Mouse (Mus musculus): ENCODE data around the gene Sri. TPM values are rescaled to one million over a fixed set of nuclear protein-coding genes. Genes with fewer than 3 reads are reported as not detected.
A peak's percentile ranks its signal among the peaks of the same experiment; 100 is the strongest.
"Not testable (repeated sequence)": the region's sequence is repeated elsewhere in the genome, so short reads cannot be mapped to it uniquely, and the experiment has no call there.

The Sri gene
- polyA plus RNA-seq (2015; fragmentation: Nextera tagmentation; extraction: Ambion mirVana) = 293 and 299 TPM in 2 replicates

GRCm38 (mm10) chr5:8045855-8046254 lies at the start of gene Sri:
Gene Sri, plus strand, starts transcription at chr5:8046078.
- no peaks in the 10 kb centered on the region for H3K4me1 ChIP-seq
- 51% methylated on average over 6 of the region's 6 CpGs for WGBS
- peak; percentile 81; the same call in 1 of the 2 replicates for ATAC-seq (ENCODE audit: borderline replicate concordance, extremely low read depth, low FRiP score, low TSS enrichment)
- no peak within 1 kb of the TSS for H3K9ac ChIP-seq
- H3K27me3 ChIP-seq = no peaks in the 10 kb centered on the region
- no peak within 1 kb of the TSS for H3K4me2 ChIP-seq
- no peaks in the 10 kb centered on the region for H3K9me3 ChIP-seq
- no peak within 1 kb of the TSS for H3K4me3 ChIP-seq
- no peak within 1 kb of the TSS for H3K27ac ChIP-seq
- H3K36me3 ChIP-seq = no peaks in the 10 kb centered on the region

GRCm38 (mm10) chr5:7996401-7997044 lies 49.4 kb upstream of the Sri start:
- Histone ChIP-seq H3K4me1 (no peaks in the 10 kb centered on the region), H3K36me3 (no peaks in the 10 kb centered on the region), H3K4me2 (no peak overlapping the region), H3K9me3 (no peaks in the 10 kb centered on the region), H3K27ac (no peak overlapping the region), H3K4me3 (no peak overlapping the region), H3K27me3 (no peaks in the 10 kb centered on the region), H3K9ac (no peak overlapping the region)
- no peak for ATAC-seq (ENCODE audit: borderline replicate concordance, extremely low read depth, low FRiP score, low TSS enrichment)
- 40% methylated on average over 8 of the region's 8 CpGs for WGBS

DNA sequence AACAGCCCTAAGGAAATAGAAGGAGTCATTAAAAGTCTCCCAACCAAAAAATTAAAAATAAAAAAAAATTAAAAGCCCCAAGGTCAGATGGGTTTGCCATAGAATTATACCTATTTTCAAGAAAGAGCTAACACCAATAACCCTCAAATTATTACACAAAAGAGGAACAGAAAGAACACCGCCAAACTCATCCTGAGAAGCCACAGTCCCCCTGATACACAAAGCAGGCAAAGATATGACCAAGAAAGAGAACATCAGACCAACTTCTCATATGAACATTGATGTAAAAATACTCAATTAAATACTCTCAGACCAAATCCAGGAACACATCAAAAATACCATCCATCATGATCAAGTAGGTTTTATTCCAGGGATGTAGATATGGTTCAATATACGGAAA lies 48.8 kb upstream of the Sri start:
- Histone ChIP-seq H3K4me3 (no peak overlapping the region), H3K27me3 (no peaks in the 10 kb centered on the region), H3K9ac (no peak overlapping the region), H3K36me3 (no peaks in the 10 kb centered on the region), H3K4me1 (no peaks in the 10 kb centered on the region), H3K4me2 (no peak overlapping the region), H3K27ac (no peak overlapping the region), H3K9me3 (no peaks in the 10 kb centered on the region)
- no peak for ATAC-seq (ENCODE audit: borderline replicate concordance, extremely low read depth, low FRiP score, low TSS enrichment)
- 84% methylated on average over 2 of the region's 2 CpGs for WGBS

GRCm38 (mm10) chr5:8000466-8000865 lies 45.4 kb upstream of the Sri start:
- ATAC-seq (ENCODE audit: borderline replicate concordance, extremely low read depth, low FRiP score, low TSS enrichment) = no peak
- Histone ChIP-seq H3K36me3 (no peaks in the 10 kb centered on the region), H3K27ac (no peak overlapping the region), H3K27me3 (no peaks in the 10 kb centered on the region), H3K4me1 (no peaks in the 10 kb centered on the region), H3K4me3 (no peak overlapping the region), H3K4me2 (no peak overlapping the region), H3K9me3 (no peaks in the 10 kb centered on the region), H3K9ac (no peak overlapping the region)
- WGBS = 73% methylated on average over 10 of the region's 10 CpGs

DNA sequence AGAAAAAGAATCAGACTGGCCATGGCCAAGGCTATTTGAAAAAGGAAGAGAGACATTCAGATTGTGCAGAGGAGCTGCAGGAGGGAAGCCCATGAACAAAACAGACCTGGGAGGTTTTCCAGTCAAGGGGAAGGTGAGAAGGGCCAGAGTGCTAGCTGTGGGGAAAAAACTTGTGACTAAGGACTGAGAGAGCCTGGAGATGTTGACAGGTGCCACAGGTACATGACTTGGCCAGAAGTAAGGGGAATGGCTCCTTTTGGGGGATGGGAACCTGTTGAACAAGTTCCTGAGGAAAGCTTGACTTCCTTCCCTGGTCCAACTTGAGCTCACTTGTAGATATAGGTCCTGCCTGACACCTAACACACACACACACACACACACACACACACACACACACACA lies 43.1 kb upstream of the Sri start:
- no peak overlapping the region for H3K4me3 ChIP-seq
- H3K4me2 ChIP-seq = no peak overlapping the region
- no peaks in the 10 kb centered on the region for H3K36me3 ChIP-seq
- H3K9me3 ChIP-seq = no peaks in the 10 kb centered on the region
- no peak for ATAC-seq (ENCODE audit: borderline replicate concordance, extremely low read depth, low FRiP score, low TSS enrichment)
- no peaks in the 10 kb centered on the region for H3K4me1 ChIP-seq
- H3K27me3 ChIP-seq = no peaks in the 10 kb centered on the region
- H3K9ac ChIP-seq = no peak overlapping the region
- no peak overlapping the region for H3K27ac ChIP-seq

DNA sequence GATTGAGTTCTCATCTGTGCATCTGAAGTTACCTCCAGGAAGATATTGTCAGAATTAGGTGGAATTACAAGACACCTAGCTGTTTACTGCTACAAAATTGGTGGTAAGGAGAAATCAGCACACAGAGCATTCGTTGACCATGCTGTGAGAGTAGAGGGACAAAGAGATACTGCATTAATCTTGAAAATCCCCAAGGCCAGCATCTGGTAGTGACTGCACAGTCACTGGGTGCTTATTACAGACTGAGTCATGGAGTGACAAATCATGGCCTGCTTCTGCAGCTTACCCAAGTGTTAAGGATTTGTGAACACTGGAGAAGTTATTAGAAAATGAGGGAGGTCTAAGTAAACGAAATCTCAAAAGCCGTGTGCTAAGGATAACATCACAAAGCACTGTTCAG lies 32.6 kb upstream of the Sri start:
- WGBS = 56% methylated on average over 3 of the region's 3 CpGs
- Histone ChIP-seq H3K9ac (no peak overlapping the region), H3K4me1 (no peaks in the 10 kb centered on the region), H3K4me2 (no peak overlapping the region), H3K9me3 (no peaks in the 10 kb centered on the region), H3K4me3 (no peak overlapping the region), H3K27ac (no peak overlapping the region), H3K36me3 (no peaks in the 10 kb centered on the region), H3K27me3 (no peaks in the 10 kb centered on the region)
- ATAC-seq (ENCODE audit: borderline replicate concordance, extremely low read depth, low FRiP score, low TSS enrichment) = no peak

DNA sequence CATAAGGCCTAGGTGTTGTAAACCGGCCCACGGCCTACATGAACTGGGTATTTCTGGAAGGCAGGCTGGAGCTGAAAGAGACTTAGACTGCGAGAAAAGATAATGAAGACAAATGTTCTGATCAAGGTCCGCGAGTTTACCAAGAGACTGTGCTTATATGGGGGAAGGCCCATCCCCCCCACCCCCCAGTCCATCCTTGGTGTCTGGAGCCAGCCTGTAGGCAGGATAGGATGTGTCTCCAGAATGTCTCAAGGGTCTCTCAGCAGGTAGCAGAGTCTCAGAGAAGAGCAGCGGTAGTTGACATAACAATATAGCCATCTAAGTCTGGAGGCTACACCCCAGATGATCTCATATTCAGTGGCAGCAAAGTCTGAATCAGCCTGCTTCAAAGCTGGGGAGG lies 11.3 kb upstream of the Sri start:
- not testable (repeated sequence) for ATAC-seq (ENCODE audit: borderline replicate concordance, extremely low read depth, low FRiP score, low TSS enrichment); H3K27me3 ChIP-seq; H3K9me3 ChIP-seq; H3K36me3 ChIP-seq; H3K4me2 ChIP-seq; H3K9ac ChIP-seq; H3K4me3 ChIP-seq; H3K4me1 ChIP-seq; H3K27ac ChIP-seq
- WGBS = 86% methylated on average over 6 of the region's 6 CpGs

- ATAC-seq (ENCODE audit: borderline replicate concordance, extremely low read depth, low FRiP score, low TSS enrichment) = no peak
- H3K4me3 ChIP-seq = no peak overlapping the region
- H3K27ac ChIP-seq = no peak overlapping the region
- no peaks in the 10 kb centered on the region for H3K27me3 ChIP-seq
- WGBS = 85% methylated on average over 4 of the region's 4 CpGs
- 0 out of 2 replicates have a peak, but pooled peaks cover 2% of the 10 kb centered on the region for H3K36me3 ChIP-seq
- H3K9ac ChIP-seq = no peak overlapping the region
- H3K4me1 ChIP-seq = peaks cover 15% of the 10 kb centered on the region; the same call in 1 of the 2 replicates
- no peak overlapping the region for H3K4me2 ChIP-seq
- no peaks in the 10 kb centered on the region for H3K9me3 ChIP-seq
Observed at GRCm38 (mm10) chr5:8053827-8054226, 7.9 kb downstream of the Sri start.

DNA sequence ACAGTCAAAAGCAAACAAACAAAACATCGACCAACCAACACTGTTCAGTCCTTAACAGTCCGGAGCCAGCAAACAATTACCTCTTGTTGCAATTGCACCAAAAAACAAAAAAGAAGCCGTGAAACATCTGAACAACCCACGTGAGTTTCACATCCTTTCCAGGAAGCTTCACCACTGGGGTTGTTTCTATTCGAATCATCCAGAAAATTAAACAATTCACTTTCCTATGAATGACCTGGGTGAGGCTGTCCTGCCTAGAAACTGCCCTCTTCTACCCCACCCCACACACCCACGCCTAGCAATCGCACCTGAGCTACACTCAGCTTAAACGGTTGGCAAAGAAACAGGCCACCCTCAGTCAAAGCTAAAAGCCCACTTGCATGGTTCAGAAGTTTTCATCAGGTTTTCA lies 9.8 kb downstream of the Sri start:
- peaks cover 16% of the 10 kb centered on the region for H3K36me3 ChIP-seq
- peak overlapping the region; percentile 75 for H3K9ac ChIP-seq
- peak; percentile 53 for ATAC-seq (ENCODE audit: borderline replicate concordance, extremely low read depth, low FRiP score, low TSS enrichment)
- H3K4me2 ChIP-seq = peak overlapping the region; percentile 68
- H3K27ac ChIP-seq = peak overlapping the region; percentile 90
- H3K27me3 ChIP-seq = no peaks in the 10 kb centered on the region
- H3K4me3 ChIP-seq = peak overlapping the region; percentile 71
- peaks cover 15% of the 10 kb centered on the region; the same call in 1 of the 2 replicates for H3K4me1 ChIP-seq
- 23% methylated on average over 8 of the region's 8 CpGs for WGBS
- no peaks in the 10 kb centered on the region for H3K9me3 ChIP-seq

- Histone ChIP-seq H3K9me3 (no peaks in the 10 kb centered on the region), H3K36me3 (peaks cover 19% of the 10 kb centered on the region), H3K27ac (peak overlapping the region; percentile 90), H3K4me1 (peaks cover 15% of the 10 kb centered on the region; the same call in 1 of the 2 replicates), H3K27me3 (no peaks in the 10 kb centered on the region), H3K4me3 (peak overlapping the region; percentile 71), H3K4me2 (peak overlapping the region; percentile 68), H3K9ac (peak overlapping the region; percentile 75)
- WGBS = under 1% methylated on average over 51 of the region's 60 CpGs
- ATAC-seq (ENCODE audit: borderline replicate concordance, extremely low read depth, low FRiP score, low TSS enrichment) = peak; percentile 98
Observed at GRCm38 (mm10) chr5:8056141-8057017, 10.5 kb downstream of the Sri start.

DNA sequence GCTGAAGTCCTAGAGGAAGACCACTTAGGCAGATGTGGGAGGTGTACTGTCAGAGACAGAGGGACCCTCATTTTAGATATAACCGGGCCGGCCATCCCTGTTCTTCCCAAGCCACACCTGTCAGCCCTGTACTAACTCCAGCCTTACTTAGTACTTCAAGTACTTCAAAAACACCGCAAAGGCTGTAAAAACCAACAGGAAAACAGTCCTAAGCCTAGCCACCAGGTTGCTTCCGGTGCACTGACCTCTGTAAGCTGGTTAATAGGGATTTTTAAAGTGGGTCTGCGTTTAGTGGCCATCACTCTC lies 11.1 kb downstream of the Sri start:
- Histone ChIP-seq H3K4me1 (peaks cover 15% of the 10 kb centered on the region; the same call in 1 of the 2 replicates), H3K27me3 (no peaks in the 10 kb centered on the region), H3K4me2 (peak overlapping the region; percentile 68), H3K9me3 (no peaks in the 10 kb centered on the region), H3K4me3 (peak overlapping the region; percentile 71), H3K9ac (peak overlapping the region; percentile 75), H3K36me3 (peaks cover 19% of the 10 kb centered on the region), H3K27ac (peak overlapping the region; percentile 90)
- ATAC-seq (ENCODE audit: borderline replicate concordance, extremely low read depth, low FRiP score, low TSS enrichment) = peak; percentile 13; the same call in 1 of the 2 replicates
- WGBS = 37% methylated on average over 5 of the region's 5 CpGs

GRCm38 (mm10) chr5:8058056-8058455 lies 12.2 kb downstream of the Sri start:
- no peaks in the 10 kb centered on the region for H3K27me3 ChIP-seq
- peaks cover 25% of the 10 kb centered on the region for H3K36me3 ChIP-seq
- no peak overlapping the region for H3K27ac ChIP-seq
- no peak overlapping the region for H3K4me3 ChIP-seq
- ATAC-seq (ENCODE audit: borderline replicate concordance, extremely low read depth, low FRiP score, low TSS enrichment) = no peak
- H3K9ac ChIP-seq = no peak overlapping the region
- H3K4me1 ChIP-seq = peaks cover 12% of the 10 kb centered on the region; the same call in 1 of the 2 replicates
- no peak overlapping the region for H3K4me2 ChIP-seq
- H3K9me3 ChIP-seq = no peaks in the 10 kb centered on the region
- WGBS = 88% methylated on average over 7 of the region's 7 CpGs
